Mouse (Mus musculus): ENCODE measurements at regions not wholly inside any gene's neighbourhood (a gene's known extent, or its start where the extent isn't known, plus 50 kb on each side); places are given as distances from the start of the nearest gene placed in this dataset.

GRCm38 (mm10) chr3:52906823-52907564, 110.0 kb downstream of the Cog6 start:
- DNase-seq: no peak
- 97% methylated on average over 3 of the region's 3 CpGs for WGBS
- Histone ChIP-seq H3K36me3 (ENCODE audit: control insufficient read depth, insufficient read depth, low read length) (no peaks in the 10 kb centered on the region), H3K4me3 (ENCODE audit: insufficient read depth, low read depth, low read length) (no peak overlapping the region), H3K27me3 (replicated peaks; ENCODE audit: control insufficient read depth, insufficient read depth, low read length) (no peaks in the 10 kb centered on the region), H3K27ac (ENCODE audit: insufficient read depth, low read depth, low read length) (no peak overlapping the region), H3K4me1 (ENCODE audit: control insufficient read depth, insufficient read depth, low read length) (no peaks in the 10 kb centered on the region)
- TF ChIP-seq POLR2A (IDR thresholded peaks at IDR 0.05; ENCODE audit: low read depth, low read length) (no peak), CTCF (conservative IDR thresholded peaks at IDR 0.05; ENCODE audit: insufficient read depth, insufficient read length, low read depth, low read length) (no peak)

GRCm38 (mm10) chr3:52904028-52904427, 113.0 kb downstream of the Cog6 start:
- Histone ChIP-seq H3K36me3 (ENCODE audit: control insufficient read depth, insufficient read depth, low read length) (no peaks in the 10 kb centered on the region), H3K4me1 (ENCODE audit: control insufficient read depth, insufficient read depth, low read length) (no peaks in the 10 kb centered on the region), H3K27me3 (replicated peaks; ENCODE audit: control insufficient read depth, insufficient read depth, low read length) (no peaks in the 10 kb centered on the region), H3K4me3 (ENCODE audit: insufficient read depth, low read depth, low read length) (no peak overlapping the region), H3K27ac (ENCODE audit: insufficient read depth, low read depth, low read length) (no peak overlapping the region; the same call in 1 of the 2 replicates)
- peak; percentile 21 for DNase-seq
- 80% methylated on average over 3 of the region's 3 CpGs for WGBS
- TF ChIP-seq CTCF (conservative IDR thresholded peaks at IDR 0.05; ENCODE audit: insufficient read depth, insufficient read length, low read depth, low read length) (no peak), POLR2A (IDR thresholded peaks at IDR 0.05; ENCODE audit: low read depth, low read length) (no peak)

- no peaks in the 10 kb centered on the region; the same call in none of the 2 replicates for H3K4me1 ChIP-seq (ENCODE audit: control insufficient read depth, insufficient read depth, low read length)
- no peak for TF ChIP-seq CTCF (conservative IDR thresholded peaks at IDR 0.05; ENCODE audit: insufficient read depth, insufficient read length, low read depth, low read length)
- no peak for TF ChIP-seq POLR2A (IDR thresholded peaks at IDR 0.05; ENCODE audit: low read depth, low read length)
- no peaks in the 10 kb centered on the region for H3K27me3 ChIP-seq (replicated peaks; ENCODE audit: control insufficient read depth, insufficient read depth, low read length)
- peak overlapping the region; percentile 88; the same call in 1 of the 2 replicates for H3K27ac ChIP-seq (ENCODE audit: insufficient read depth, low read depth, low read length)
- H3K4me3 ChIP-seq (ENCODE audit: insufficient read depth, low read depth, low read length): no peak overlapping the region
- peak; percentile 88 for DNase-seq
- 59% methylated on average over 4 of the region's 4 CpGs for WGBS
- H3K36me3 ChIP-seq (ENCODE audit: control insufficient read depth, insufficient read depth, low read length): no peaks in the 10 kb centered on the region
Observed at GRCm38 (mm10) chr3:52897665-52898064, 119.4 kb downstream of the Cog6 start.

GRCm38 (mm10) chr3:52896462-52896861, 120.6 kb downstream of the Cog6 start:
- WGBS: 59% methylated on average over 7 of the region's 7 CpGs
- no peak for TF ChIP-seq POLR2A (IDR thresholded peaks at IDR 0.05; ENCODE audit: low read depth, low read length)
- TF ChIP-seq CTCF (conservative IDR thresholded peaks at IDR 0.05; ENCODE audit: insufficient read depth, insufficient read length, low read depth, low read length): no peak
- Histone ChIP-seq H3K4me1 (ENCODE audit: control insufficient read depth, insufficient read depth, low read length) (no peaks in the 10 kb centered on the region; the same call in none of the 2 replicates), H3K27me3 (replicated peaks; ENCODE audit: control insufficient read depth, insufficient read depth, low read length) (no peaks in the 10 kb centered on the region), H3K36me3 (ENCODE audit: control insufficient read depth, insufficient read depth, low read length) (no peaks in the 10 kb centered on the region), H3K27ac (ENCODE audit: insufficient read depth, low read depth, low read length) (peak overlapping the region; percentile 88), H3K4me3 (ENCODE audit: insufficient read depth, low read depth, low read length) (no peak overlapping the region)
- peak; percentile 60 for DNase-seq

GRCm38 (mm10) chr3:52895751-52896150, 121.3 kb downstream of the Cog6 start:
- H3K4me1 ChIP-seq (ENCODE audit: control insufficient read depth, insufficient read depth, low read length): no peaks in the 10 kb centered on the region; the same call in none of the 2 replicates
- TF ChIP-seq CTCF (conservative IDR thresholded peaks at IDR 0.05; ENCODE audit: insufficient read depth, insufficient read length, low read depth, low read length): no peak
- no peak for TF ChIP-seq POLR2A (IDR thresholded peaks at IDR 0.05; ENCODE audit: low read depth, low read length)
- no peaks in the 10 kb centered on the region for H3K36me3 ChIP-seq (ENCODE audit: control insufficient read depth, insufficient read depth, low read length)
- no peaks in the 10 kb centered on the region for H3K27me3 ChIP-seq (replicated peaks; ENCODE audit: control insufficient read depth, insufficient read depth, low read length)
- H3K27ac ChIP-seq (ENCODE audit: insufficient read depth, low read depth, low read length): peak overlapping the region; percentile 56
- no peak for DNase-seq
- 87% methylated on average over 5 of the region's 5 CpGs for WGBS
- H3K4me3 ChIP-seq (ENCODE audit: insufficient read depth, low read depth, low read length): no peak overlapping the region

- no peaks in the 10 kb centered on the region for H3K27me3 ChIP-seq (replicated peaks; ENCODE audit: control insufficient read depth, insufficient read depth, low read length)
- no peak for TF ChIP-seq CTCF (conservative IDR thresholded peaks at IDR 0.05; ENCODE audit: insufficient read depth, insufficient read length, low read depth, low read length)
- no peak for TF ChIP-seq POLR2A (IDR thresholded peaks at IDR 0.05; ENCODE audit: low read depth, low read length)
- no peak overlapping the region for H3K4me3 ChIP-seq (ENCODE audit: insufficient read depth, low read depth, low read length)
- peak; percentile 25 for DNase-seq
- WGBS: 63% methylated on average over 2 of the region's 2 CpGs
- no peaks in the 10 kb centered on the region; the same call in none of the 2 replicates for H3K4me1 ChIP-seq (ENCODE audit: control insufficient read depth, insufficient read depth, low read length)
- no peak overlapping the region for H3K27ac ChIP-seq (ENCODE audit: insufficient read depth, low read depth, low read length)
- H3K36me3 ChIP-seq (ENCODE audit: control insufficient read depth, insufficient read depth, low read length): no peaks in the 10 kb centered on the region
Observed at GRCm38 (mm10) chr3:52894812-52895211, 122.2 kb downstream of the Cog6 start.

GRCm38 (mm10) chr3:52889156-52889715, 127.8 kb downstream of the Cog6 start:
- no peaks in the 10 kb centered on the region; the same call in 1 of the 2 replicates for H3K4me1 ChIP-seq (ENCODE audit: control insufficient read depth, insufficient read depth, low read length)
- no peaks in the 10 kb centered on the region for H3K27me3 ChIP-seq (replicated peaks; ENCODE audit: control insufficient read depth, insufficient read depth, low read length)
- TF ChIP-seq CTCF (conservative IDR thresholded peaks at IDR 0.05; ENCODE audit: insufficient read depth, insufficient read length, low read depth, low read length) (no peak), POLR2A (IDR thresholded peaks at IDR 0.05; ENCODE audit: low read depth, low read length) (no peak)
- H3K36me3 ChIP-seq (ENCODE audit: control insufficient read depth, insufficient read depth, low read length): no peaks in the 10 kb centered on the region
- peak; percentile 27 for DNase-seq
- no peak overlapping the region for H3K4me3 ChIP-seq (ENCODE audit: insufficient read depth, low read depth, low read length)
- H3K27ac ChIP-seq (ENCODE audit: insufficient read depth, low read depth, low read length): 0 out of 2 replicates have a peak overlapping the region, but pooled peaks have one; percentile 16
- WGBS: 63% methylated on average over 4 of the region's 4 CpGs

Measured in kidney, adult 2 months (tissue).